Mouse (Mus musculus): ENCODE data around the gene Hopx. TPM values are rescaled to one million over a fixed set of nuclear protein-coding genes. Genes with fewer than 3 reads are reported as not detected.

Hopx gene
- 16.8 to 27.3 TPM (median 20.5 TPM) in 4 replicates for total RNA-seq (2023)

GRCm38 (mm10) chr5:77114817-77115731, at the start of gene Hopx:
TSS of gene Hopx (minus strand) at chr5:77115121.

Other genes with a start within 250 kb of the Hopx start
- 24.9 to 37.6 TPM (median 30.8 TPM) in 4 replicates for gene Aasdh, start 209.6 kb downstream of the Hopx start, total RNA-seq (2023)
- gene Paics, start 163.8 kb downstream of the Hopx start, total RNA-seq (2023) = 65.7 to 75.7 TPM (median 73.0 TPM) in 4 replicates
- 18.0 to 21.7 TPM (median 19.8 TPM) in 4 replicates for gene Ppat, start 163.5 kb downstream of the Hopx start, total RNA-seq (2023)
- gene Srp72, start 140.4 kb downstream of the Hopx start, total RNA-seq (2023) = 133 to 153 TPM (median 144 TPM) in 4 replicates
- gene Arl9, start 111.1 kb downstream of the Hopx start, total RNA-seq (2023) = 1.3 to 4.2 TPM (median 3.3 TPM) in 3 of 4 replicates, not detected in the other
- 0.31 to 0.76 TPM in 2 of 4 replicates, not detected in the others for gene Thegl, start 99.1 kb downstream of the Hopx start, total RNA-seq (2023)
- gene Spink2, start 96.3 kb upstream of the Hopx start, total RNA-seq (2023) = not detected in 4 replicates
- 64.6 to 76.6 TPM (median 67.4 TPM) in 4 replicates for gene Rest, start 150.4 kb upstream of the Hopx start, total RNA-seq (2023)
- 29.3 to 35.0 TPM (median 30.5 TPM) in 4 replicates for gene Noa1, start 195.0 kb upstream of the Hopx start, total RNA-seq (2023)
- gene Polr2b, start 195.0 kb upstream of the Hopx start, total RNA-seq (2023) = 58.3 to 68.1 TPM (median 62.6 TPM) in 4 replicates